Mouse (Mus musculus): ENCODE results near the gene Cldn6.

Gene Cldn6

DNA sequence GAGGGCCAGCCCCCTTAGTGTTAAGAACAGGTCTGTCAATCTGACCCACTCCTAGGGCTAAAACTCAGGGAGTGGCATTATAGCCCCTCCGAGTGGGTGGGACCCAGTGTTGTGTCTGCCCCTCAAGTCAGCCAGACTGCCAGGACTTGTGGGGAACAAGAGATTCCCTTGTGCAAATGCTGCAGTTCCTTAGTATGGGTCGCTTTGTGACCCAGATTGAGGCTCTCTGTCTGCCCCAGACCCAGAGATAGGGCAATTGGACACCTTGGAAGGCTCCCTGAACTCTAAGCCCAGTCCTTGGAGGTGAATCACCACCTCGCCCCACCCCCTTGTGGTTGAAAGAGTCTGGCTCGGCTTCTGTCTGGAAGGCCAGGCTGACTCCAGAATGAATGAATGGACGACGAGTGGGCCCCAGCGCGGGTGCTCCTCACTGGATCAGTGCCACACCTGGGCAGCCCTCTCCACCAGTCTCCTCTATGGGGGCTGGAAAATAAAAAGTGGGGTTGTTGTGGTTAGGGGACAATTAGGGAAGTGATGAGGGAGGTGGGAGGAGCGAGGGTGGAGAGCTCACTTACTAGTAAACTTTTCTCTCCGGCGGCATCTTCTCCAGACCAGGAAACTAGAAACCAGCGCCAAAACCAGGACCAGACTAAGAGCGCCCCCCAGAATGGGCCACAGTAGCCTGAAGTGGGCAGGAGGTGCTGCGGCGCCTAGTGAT, 3.3 kb upstream of the Cldn6 start:
- peak; percentile 65 for DNase-seq

DNA sequence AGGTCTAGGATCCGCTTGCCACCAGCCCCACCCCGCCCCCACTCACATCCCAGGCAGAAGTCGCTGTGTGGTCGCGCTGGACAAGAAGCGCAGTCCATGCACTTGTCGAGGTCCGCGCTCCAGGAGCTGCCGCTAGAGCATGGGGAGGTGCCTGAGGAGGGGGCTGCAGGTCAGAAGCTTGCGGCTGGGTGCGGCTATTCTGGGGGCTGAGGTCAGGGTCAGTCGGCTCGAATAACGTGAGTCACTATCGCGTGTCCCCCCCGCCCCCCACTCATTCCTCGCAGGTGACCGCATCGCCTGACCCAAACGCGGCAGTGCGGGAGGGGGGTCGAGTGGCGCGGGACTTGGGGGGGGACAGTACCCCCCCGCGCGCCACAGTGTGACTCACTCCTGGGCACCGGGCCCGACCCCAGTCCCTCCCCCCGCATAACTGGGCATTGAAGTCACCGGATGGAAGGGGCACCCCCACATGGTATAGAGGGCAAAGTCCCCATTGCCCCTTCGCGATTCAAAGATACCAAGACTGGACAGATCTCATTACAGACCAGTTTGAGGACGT, 2.5 kb upstream of the Cldn6 start:
- DNase-seq = peak; percentile 70

DNA sequence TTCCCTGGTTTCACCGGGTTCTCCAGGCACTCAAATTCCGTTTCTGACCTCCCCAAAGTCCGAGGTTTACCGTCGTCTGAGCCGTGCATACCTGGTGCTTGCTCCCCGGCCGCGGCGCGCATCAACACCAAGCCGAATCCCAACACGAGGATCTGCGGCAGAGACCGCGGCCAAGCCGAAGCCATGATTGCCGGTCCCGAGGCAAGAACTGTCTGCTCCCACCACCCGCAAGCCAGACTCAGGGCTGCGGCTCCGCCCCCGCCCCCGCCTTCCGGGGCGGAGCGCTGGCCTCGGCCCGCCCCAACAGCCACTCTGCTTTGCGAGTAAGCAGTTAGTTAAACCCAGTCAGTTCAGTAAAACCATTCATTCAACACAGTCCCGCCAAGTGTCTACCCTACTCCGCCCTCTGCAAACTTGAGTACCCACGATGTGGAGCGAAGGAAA, 1.8 kb upstream of the Cldn6 start, which contains the start of gene Tnfrsf12a:
TSS of gene Tnfrsf12a (minus strand) at position 233 of the 444 bp plus-strand sequence.
- peak; percentile 89 for DNase-seq

DNA sequence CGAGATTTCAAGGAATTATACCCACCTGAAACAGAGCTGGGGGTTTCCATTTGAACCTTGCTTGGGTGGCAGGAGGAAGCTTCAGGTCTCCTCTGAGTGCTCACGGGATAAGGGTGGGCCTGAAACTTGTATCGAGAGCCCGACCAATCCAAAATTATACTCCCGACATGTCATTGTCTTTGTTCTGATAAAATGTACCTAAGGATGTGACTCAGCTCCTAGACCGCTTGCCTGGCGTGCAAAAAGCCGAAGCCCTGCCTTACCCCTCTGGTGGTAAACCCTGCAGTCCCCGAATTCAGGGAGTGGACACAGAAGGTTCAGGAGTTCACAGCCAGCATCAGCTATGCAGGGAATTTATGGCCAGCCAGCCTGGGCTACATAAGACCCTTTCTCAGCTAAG, 1.3 kb downstream of the Cldn6 start:
- no peak for DNase-seq

DNA sequence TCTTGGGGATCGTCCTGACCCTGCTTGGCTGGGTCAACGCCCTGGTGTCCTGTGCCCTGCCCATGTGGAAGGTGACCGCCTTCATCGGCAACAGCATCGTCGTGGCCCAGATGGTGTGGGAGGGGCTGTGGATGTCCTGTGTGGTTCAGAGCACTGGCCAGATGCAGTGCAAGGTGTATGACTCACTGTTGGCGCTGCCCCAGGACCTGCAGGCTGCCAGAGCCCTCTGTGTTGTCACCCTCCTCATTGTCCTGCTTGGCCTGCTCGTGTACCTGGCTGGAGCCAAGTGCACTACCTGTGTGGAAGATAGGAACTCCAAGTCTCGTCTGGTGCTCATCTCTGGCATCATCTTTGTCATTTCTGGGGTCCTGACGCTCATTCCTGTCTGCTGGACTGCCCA, 2.0 kb downstream of the Cldn6 start:
- peak; percentile 51 for DNase-seq

DNA sequence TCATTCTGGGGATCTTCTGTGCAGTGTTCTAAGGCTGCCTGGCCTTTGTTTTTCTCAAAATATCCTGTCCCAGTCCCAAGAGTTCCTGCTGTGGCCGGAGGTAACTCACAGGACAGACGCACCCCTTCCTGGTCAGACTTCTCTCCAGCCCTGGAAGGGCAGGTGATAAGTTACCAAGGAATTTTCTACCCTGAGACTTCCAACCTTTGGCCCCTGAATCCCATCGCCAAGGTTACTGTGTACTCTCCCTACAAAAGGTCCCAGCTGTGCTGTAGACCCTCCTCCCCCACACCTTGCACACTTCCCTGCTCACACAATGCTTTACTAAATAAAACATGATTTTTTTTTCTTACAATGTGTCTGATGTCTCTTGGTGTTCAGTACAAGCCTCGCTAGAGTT, 3.0 kb downstream of the Cldn6 start:
- peak; percentile 34 for DNase-seq

DNA sequence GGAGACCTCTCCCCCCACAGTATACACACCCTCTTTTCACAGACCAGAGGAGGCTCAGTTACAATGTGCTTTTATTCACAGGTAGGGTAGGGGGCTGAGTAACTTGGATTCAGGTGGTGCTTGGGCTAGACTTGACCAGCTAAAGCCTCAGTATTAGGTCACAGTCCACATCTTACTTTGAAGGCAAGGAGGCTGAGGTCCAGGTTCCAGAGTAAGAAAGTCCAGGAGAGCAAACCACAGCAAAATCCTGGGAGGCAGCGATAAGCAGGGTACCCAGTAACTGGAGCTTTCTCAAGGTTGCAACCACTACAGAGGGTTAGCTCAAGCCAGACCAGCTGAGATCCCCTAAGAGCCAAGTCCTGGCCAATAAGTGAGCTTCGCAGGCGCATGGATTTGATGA, 3.5 kb downstream of the Cldn6 start:
- DNase-seq = no peak

DNA sequence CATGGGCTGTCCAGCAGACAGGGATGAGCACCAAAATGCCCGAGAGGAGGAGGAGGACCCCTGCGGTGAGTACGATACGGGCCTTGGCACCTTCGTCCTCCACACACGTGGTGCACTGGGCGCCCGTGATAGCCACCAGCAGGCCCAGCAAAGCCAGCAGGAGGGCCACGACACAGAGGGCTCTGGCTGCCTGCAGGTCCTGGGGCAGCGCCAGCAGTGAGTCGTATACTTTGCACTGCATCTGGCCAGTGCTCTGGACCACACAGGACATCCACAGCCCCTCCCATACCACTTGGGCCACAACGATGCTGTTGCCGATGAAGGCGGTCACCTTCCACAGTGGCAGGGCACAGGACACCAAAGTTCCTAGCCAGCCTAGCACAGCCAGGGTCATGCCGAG, 4.2 kb downstream of the Cldn6 start:
- DNase-seq = no peak

DNA sequence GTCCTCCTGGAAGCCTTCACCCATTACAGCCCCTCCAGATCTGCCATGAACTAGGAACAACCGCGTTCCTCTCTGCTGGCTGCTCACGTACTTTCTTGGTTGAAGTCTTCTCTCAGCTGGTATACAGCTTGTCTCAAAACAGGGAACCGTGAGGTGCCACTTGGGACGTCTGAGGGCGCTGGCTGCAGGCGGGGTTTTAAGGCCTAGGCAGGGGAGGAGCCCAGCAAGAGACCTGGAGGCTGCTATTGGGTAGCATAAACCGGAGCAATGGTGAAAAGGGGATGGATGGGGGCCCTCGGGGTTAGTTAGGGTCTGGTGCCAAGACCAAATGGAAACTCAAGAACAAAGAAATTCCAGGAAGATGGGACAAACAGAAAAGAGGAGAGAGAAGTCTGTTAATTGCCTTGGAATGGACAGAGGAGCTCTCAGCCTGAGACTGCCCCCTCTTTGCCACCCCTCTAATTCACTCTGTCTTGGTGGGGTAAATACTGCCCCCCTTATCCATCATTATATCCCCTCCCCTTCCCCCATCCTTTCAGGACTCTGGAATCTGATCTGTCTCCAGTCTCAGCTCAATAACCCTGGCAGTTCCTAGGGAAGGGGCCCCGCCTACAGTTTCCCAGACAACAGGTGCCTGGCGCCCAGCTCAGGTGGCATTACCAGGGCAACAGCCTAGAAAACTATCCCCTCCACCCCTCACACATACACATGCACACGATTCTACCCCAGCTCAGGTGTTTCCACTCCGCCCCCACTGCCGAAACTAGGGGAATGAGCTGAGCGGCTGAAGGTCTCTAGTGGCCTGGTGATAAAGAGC, 5.0 kb downstream of the Cldn6 start, which contains the start of gene Cldn9:
TSS of gene Cldn9 (minus strand) at position 171 of the 817 bp plus-strand sequence.
- peak; percentile 52 for DNase-seq

DNA sequence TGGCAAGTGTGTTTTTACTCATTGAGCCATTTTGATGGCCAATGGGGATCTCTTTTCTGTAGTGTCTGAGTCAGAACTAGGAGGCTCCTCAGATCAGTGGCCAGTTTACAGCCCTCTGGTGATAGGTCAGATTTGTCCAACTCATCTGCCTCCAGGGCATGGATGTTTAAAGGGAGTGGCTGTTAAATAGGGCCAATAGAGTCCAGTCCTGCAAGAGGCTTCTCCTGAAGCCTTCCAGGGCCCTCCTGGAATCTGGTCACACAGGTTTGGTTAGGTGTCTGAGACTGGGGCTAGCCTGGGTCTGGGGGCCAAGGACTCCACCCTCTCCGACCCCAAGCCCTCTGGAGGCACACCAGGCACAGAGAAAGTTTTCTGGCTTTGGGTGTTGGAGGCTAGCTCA, 15.4 kb downstream of the Cldn6 start:
- DNase-seq = no peak

DNA sequence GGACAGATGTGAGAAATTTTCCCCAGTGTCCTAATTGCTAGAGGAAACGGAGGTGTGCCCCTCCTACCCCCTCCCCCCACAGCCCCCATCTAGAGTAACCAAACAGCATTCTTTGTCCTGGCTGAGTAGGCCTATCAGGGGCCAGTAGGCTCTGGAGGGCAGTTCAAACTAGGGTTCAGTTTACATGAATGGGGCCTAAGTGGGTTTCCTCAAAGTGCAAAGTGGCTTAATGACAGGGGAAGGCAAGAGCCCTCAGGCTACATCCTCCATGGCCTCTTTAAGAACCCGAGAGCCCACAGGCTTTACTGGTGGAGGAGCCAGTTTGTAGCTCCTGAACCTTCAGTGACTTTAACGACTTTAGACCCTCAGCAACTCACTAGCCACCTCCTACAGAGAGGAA, 16.8 kb downstream of the Cldn6 start:
- no peak for DNase-seq

DNA sequence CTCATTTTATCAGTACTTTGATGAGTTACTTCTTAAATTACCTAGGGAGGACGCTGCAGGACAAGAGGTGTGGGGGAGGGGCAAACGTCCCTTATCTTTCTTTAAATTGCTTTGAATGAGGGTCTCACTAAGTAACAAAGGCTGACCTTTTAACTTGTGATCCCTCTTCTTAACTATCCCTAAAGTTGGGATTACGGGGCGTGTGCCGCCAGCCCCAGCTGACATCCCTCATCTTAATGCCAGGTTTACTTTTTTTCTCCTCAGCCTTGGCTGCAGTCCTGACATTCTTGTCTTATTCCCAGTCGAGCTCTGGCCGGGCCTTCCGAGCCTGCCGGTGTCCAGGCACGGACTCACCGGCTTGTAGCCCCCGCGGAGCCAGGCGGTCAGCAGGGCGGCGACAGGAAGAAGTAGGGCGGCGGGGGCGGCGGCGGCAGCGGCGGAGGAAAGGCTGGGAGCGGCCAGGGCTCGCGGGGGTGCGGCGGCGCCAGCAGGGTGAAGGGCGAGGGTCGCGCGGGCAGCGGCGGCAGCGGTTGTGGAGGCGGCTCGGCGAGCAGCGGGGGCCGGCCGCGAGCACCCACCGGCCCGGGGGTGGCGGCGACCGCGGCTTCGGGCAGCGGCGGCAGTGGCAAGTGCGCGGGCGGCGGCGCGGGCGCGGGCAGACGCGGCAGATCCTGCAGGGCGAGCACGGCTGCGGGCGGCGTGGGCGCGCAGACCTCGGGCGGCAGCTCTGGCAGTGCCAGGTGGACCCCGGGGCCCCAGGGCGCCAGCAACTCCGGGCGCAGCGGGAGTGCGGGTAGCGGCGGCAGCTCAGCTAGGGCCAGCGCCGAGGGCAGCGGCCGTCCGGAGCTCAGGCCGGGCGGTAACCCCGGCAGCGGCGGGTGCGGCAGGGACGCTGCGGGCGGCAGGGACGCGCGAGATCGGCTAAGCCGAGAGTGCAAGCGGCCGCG, 20.4 kb downstream of the Cldn6 start:
- DNase-seq = peak; percentile 66

DNA sequence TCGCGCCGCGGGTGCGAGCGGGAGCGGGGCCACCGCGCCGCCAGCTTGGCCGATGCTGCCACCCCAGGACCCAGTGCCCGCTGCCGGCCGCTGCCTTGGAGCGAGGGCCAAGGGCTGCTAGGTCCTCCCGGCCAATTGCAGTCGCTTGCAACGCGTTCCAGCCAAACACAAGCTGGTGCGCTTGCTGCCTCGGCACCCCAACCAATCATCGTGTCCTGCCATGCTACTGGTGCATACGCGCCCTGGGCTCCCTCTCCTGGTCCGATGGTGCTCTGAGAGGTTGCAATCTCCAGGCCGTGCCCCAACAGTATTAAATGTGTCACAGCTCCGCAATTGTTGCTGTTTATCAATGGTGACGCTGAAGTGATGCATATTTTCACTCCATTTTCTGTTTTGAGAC, 21.0 kb downstream of the Cldn6 start:
- DNase-seq = peak; percentile 94

DNA sequence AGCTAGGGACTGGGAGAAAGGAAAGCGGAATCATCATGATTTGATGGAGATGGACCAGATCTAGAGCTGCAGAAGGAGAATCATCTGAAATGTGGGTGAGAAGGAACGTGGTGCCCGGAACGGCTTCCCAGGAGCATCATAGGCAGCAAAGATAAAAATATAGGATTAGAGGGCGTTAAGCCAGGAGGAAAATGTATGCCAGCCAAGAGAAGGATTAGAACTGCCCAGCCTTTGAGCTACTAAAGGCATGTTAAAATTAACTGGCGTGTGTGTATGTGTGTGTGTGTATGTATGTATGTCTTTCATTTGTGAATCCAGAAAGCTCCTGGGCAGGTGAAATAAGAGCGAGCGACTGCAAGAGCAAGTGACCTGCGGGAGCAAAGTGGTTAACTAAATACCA, 24.3 kb downstream of the Cldn6 start:
- no peak for DNase-seq

DNA sequence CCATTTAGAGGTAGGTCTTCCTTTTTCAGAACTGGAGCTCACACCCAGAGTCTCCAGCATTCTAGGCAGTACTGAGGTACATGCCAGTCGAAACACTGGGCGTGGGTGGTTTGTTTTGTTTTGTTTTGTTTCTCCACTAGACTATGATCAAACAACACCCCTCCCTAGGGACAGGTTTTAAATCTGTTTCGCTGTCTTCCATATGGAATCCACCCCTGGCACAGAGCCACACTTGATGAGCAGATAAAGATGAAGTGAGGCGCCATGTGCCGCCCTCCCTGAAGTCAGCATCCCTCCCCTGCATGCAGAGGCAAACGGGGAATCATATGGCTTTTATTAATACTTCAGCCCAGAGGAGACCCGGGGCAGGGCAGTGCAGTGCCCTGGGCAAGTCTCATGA, 25.7 kb downstream of the Cldn6 start:
- DNase-seq = no peak

DNA sequence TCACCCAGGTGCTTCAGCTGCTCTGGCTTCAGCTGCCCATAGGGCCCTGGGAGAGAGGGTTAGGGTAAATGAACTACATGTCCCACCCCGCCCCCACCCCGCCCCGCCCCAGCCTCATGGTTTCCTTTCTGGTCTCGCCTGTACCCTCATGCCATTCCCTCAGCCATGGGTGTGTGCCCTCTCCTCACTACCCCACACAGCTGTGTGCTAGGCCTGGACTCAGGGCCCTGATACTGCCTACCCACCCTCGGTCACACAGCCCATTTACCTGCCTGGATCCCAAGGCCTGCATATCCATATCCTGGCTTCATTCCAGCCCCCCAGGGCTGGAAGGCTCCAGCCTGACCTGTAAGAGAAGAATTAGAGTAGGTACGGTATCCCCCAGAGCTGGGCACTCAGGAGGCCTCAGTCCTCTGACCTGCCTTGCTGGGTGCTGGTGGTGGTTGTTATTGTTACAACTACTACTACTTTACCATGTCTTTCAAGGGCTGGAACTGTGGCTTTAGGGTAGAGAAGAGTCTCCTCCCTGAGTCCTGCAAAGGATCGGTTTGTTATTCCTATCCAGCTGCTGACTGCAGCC, 26.6 kb downstream of the Cldn6 start:
- no peak for DNase-seq

DNA sequence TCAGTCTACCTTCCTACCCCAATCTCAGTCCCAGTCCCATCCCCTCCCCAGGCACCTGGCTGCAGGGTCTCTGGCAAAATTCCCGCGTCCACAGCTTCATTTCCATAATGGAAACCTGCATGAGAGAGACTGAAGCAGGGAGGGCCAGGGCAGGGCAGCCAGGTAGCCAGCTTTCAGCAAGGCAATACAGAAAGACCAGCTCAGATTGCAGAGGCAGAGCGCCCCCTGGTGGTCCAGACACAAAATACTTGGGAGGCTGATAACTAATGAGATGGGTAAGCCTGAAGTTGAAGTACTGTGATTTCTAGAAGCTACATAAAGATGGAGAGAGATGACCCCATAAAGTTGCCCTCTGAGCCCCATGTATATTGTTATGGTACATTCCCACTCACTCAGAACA, 27.2 kb downstream of the Cldn6 start:
- DNase-seq = peak; percentile 84

DNA sequence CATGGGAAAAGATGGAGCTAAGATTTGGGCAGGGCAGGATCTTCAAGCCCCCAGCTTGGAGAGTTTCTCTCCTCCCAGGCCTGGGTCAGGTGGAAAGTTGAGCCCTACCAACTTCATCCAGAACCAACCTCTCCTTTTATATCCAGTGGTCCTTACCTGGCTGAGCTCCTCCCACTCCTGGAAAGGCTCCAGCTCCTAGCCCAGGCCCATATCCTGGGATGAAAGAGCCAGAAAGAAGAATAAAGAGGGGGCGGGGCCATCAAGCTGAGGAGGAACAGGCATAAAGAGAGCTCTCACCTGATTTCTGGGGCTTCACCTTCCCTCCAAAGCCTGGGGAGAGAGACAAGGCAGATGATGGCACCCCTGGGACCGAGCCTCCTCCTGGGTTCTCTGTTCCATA, 38.0 kb downstream of the Cldn6 start:
- no peak for DNase-seq

DNA sequence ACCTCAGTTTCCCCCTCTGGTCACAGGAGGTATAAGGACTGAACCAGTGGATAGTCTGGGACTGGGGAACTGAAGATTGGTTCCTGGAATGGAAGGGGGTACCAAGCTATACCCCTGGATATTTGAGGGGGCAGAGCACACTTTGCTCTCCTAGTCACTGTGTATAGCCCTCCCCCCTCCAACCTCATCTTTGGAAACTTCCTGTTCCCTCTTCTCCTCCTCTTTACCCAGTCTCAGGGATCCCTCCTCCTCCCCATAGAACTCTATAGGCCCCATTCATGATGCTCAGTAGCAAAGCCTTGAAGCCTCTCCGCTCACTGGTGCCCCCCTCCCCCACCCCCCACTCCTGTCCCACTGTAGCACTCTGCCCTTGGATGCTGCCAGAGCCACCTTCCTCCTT, 40.4 kb downstream of the Cldn6 start:
- DNase-seq = no peak

DNA sequence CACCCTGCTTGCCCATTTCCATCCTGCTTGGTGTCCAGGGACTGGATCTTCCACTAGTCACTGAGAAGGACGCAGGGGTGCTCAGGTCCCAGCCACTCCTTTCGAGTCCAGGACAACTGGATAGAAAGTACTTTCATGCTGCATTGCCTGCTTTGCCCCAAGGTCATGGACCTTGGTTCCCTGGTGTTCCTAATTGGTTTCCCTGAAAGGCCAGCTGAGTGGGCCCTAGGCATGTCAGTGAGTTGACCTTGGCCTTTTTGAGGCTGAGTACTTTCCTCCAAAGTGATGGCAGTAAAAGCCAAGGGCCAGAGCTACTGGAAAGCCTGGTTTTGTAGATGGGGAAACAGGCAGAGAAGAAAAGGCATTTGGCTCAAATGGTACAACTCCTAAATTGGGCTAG, 42.8 kb downstream of the Cldn6 start:
- no peak for DNase-seq

DNA sequence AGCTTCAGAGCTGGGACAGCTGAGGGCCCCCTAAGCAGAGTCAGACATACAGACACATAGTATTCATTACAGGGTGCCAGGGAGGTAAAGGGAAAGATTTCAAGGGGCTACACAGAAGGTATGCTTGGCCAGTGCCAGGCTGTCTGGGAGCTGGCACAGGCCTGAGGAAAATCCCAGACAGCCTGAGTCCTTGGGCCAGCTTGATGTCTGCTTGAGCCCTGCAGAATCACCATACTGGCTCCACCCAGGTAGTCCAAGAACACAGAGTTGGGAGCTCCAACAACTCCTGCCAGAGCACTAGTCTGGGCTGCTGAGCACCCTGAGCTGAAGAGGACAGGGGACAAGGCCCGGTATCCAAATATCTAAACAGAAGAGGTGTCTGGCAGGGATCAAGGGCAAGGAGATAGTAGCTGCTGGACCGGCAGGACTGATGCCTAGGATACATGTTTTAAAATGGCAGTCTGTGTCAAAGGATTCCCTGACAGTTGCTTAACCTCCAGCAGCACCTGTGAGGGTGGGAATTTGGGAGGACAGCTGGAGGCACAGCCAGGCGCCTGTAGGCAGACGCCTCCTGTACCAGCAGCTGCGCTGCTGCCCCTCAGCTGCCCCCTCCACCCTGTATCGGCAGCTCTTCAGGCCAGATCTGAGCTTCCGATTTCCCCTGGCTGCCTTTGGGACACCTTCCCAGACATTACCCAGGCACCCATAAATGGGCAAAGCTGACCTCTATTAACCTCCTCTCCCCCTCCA, 43.5 kb downstream of the Cldn6 start, which contains the start of gene 1520401A03Rik:
TSS of gene 1520401A03Rik (minus strand) at position 408 of the 750 bp plus-strand sequence.
- DNase-seq = no peak

All from kidney, postnatal 10 days (tissue).